Mouse (Mus musculus) frontal cortex, postnatal 36 days (tissue): Measurements from ENCODE around the gene Tra2a.

Experiments used
- DNase-seq, 2 experiments: peaks; one replicate each; pipeline ENCODE4 v3.0.0; 2022; ENCODE audit warnings: low spot score in 2 of 2

Tra2a gene

GRCm38 (mm10) chr6:49233356-49233755 is 30.5 kb downstream of the Tra2a start:
- no peak for DNase-seq

- DNase-seq, result no peak
Measured at GRCm38 (mm10) chr6:49228126-49228679, 35.6 kb downstream of the Tra2a start.

GRCm38 (mm10) chr6:49227184-49227735 is 36.6 kb downstream of the Tra2a start:
- no peak for DNase-seq

- DNase-seq, result no peak
Measured at GRCm38 (mm10) chr6:49225728-49226123, 38.1 kb downstream of the Tra2a start.

GRCm38 (mm10) chr6:49224923-49225727 is 38.7 kb downstream of the Tra2a start:
- no peak for DNase-seq

- DNase-seq, result no peak
Measured at GRCm38 (mm10) chr6:49221906-49222305, 41.9 kb downstream of the Tra2a start.

GRCm38 (mm10) chr6:49219920-49220604 is 43.8 kb downstream of the Tra2a start:
- no peak for DNase-seq

- DNase-seq, result no peak
Measured at GRCm38 (mm10) chr6:49219001-49219560, 44.8 kb downstream of the Tra2a start.

GRCm38 (mm10) chr6:49218275-49218802 is 45.5 kb downstream of the Tra2a start:
- no peak for DNase-seq

GRCm38 (mm10) chr6:49217581-49218274 is 46.1 kb downstream of the Tra2a start:
- peak in 1 of 2 experiments; percentile 42 for DNase-seq

GRCm38 (mm10) chr6:49216811-49217542 is 46.9 kb downstream of the Tra2a start:
- DNase-seq, result no peak

GRCm38 (mm10) chr6:49215748-49216585 is 47.9 kb downstream of the Tra2a start:
- DNase-seq, result no peak

GRCm38 (mm10) chr6:49214928-49215747 is 48.7 kb downstream of the Tra2a start, which contains the start of gene Igf2bp3:
Gene Igf2bp3 (minus strand): TSS chr6:49214957.
- DNase-seq, result no peak

GRCm38 (mm10) chr6:49214086-49214927 is 49.5 kb downstream of the Tra2a start:
- no peak for DNase-seq

- no peak for DNase-seq
Measured at GRCm38 (mm10) chr6:49213581-49214085, 50.2 kb downstream of the Tra2a start.

GRCm38 (mm10) chr6:49212931-49213580 is 50.8 kb downstream of the Tra2a start:
- DNase-seq, result no peak

GRCm38 (mm10) chr6:49212141-49212540 is 51.7 kb downstream of the Tra2a start:
- no peak for DNase-seq
